ENCODE assay signal across 15 mouse cellular contexts in the genomic region with DNA sequence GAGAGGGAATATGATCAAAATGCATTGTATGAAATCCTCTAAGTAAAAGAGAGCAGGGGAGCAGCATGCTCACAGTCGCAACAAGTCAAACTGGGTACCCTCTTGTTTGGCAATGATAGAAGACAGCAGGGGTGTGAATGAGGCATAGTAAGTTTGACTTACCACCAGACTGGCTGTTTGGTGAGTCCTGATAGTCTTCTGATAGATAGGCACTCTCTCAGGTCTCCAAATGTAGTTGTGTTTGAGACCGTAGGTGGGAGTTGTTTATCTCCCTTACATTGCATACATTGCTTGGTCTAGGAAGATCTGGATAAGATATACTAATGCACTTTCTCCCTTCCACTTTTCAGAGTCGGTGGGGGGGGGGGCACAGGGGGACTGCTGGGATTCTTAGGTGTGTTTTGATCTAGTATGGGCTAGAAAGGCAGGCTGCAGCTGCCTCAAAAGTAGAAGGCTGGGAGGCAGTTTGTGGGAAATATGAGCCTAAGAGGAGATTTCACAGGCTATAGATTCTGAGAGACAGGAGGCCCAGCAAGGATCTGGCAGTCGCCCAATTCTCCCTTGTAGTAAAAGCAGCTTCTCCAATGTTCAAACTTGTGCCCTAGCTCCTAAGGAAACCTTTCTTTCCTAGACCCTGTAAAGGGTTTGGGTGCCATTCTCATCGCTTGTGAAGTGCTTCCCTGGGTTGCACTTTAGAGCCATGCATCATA. TPM values are rescaled to one million over a fixed set of nuclear protein-coding genes. Genes with fewer than 3 reads are reported as not detected.
A peak's percentile ranks its signal among the peaks of the same experiment; 100 is the strongest.
DNase-seq lines count a peak whose midpoint lies in the region; ATAC-seq and TF ChIP-seq lines count a peak whose summit lies in the region.
"Had no signal": no experiment of that assay in that cellular context is flagged by ENCODE, and none has a peak within 500 bp of the region (broad histone marks: within the 10 kb centered on the region; RNA-seq: fewer than 3 reads in every experiment).

No protein-coding gene starts in this region.

- H3K9ac ChIP-seq in intestine, embryonic 14.5 days (ENCODE audit: low read length): no peak overlapping the region
- no peak overlapping the region for H3K9ac ChIP-seq in intestine, embryonic 15.5 days
- no peak overlapping the region for H3K9ac ChIP-seq in embryonic facial prominence, embryonic 13.5 days
- H3K9ac ChIP-seq in liver, postnatal 0 days (replicated peaks): no peak overlapping the region
- H3K9ac ChIP-seq: midbrain, embryonic 13.5 days; neural tube, embryonic 15.5 days had no signal

- no peaks in the 10 kb centered on the region for H3K9me3 ChIP-seq in intestine, embryonic 14.5 days (ENCODE audit: control insufficient read depth, low read length)
- H3K9me3 ChIP-seq in intestine, embryonic 15.5 days: no peaks in the 10 kb centered on the region
- H3K9me3 ChIP-seq in embryonic facial prominence, embryonic 13.5 days: no peaks in the 10 kb centered on the region
- H3K9me3 ChIP-seq in liver, postnatal 0 days (ENCODE audit: low read length): no peaks in the 10 kb centered on the region
- H3K9me3 ChIP-seq: midbrain, embryonic 13.5 days; neural tube, embryonic 15.5 days had no signal

- ATAC-seq in intestine, embryonic 14.5 days (replicated peaks; ENCODE audit: low FRiP score, low TSS enrichment, low read depth): no peak
- no peak for ATAC-seq in intestine, embryonic 15.5 days
- no peak for ATAC-seq in embryonic facial prominence, embryonic 13.5 days (ENCODE audit: insufficient number of reproducible peaks, insufficient read depth, low FRiP score, low TSS enrichment, low read depth)
- ATAC-seq in liver, postnatal 0 days: no peak
- ATAC-seq: midbrain, embryonic 13.5 days had no signal

- H3K36me3 ChIP-seq in intestine, embryonic 14.5 days (ENCODE audit: control insufficient read depth, insufficient read depth, low read length): no peaks in the 10 kb centered on the region
- no peaks in the 10 kb centered on the region for H3K36me3 ChIP-seq in intestine, embryonic 15.5 days
- H3K36me3 ChIP-seq in embryonic facial prominence, embryonic 13.5 days: no peaks in the 10 kb centered on the region
- no peaks in the 10 kb centered on the region for H3K36me3 ChIP-seq in liver, postnatal 0 days (replicated peaks; ENCODE audit: insufficient read depth, low read length)
- H3K36me3 ChIP-seq: midbrain, embryonic 13.5 days; neural tube, embryonic 15.5 days had no signal

- H3K27ac ChIP-seq in intestine, embryonic 14.5 days (ENCODE audit: low read depth): no peak overlapping the region
- no peak overlapping the region for H3K27ac ChIP-seq in intestine, embryonic 15.5 days
- peak overlapping the region; percentile 4; the same call in 1 of the 2 replicates for H3K27ac ChIP-seq in embryonic facial prominence, embryonic 13.5 days
- H3K27ac ChIP-seq in liver, postnatal 0 days (ENCODE audit: low read depth): no peak overlapping the region
- H3K27ac ChIP-seq: midbrain, embryonic 13.5 days; neural tube, embryonic 15.5 days had no signal

- H3K4me1 ChIP-seq in intestine, embryonic 14.5 days (replicated peaks; ENCODE audit: control insufficient read depth, insufficient read depth, low read length): no peaks in the 10 kb centered on the region
- H3K4me1 ChIP-seq in intestine, embryonic 15.5 days (replicated peaks): no peaks in the 10 kb centered on the region
- H3K4me1 ChIP-seq in embryonic facial prominence, embryonic 13.5 days: no peaks in the 10 kb centered on the region
- peaks cover 4% of the 10 kb centered on the region; the same call in 1 of the 2 replicates for H3K4me1 ChIP-seq in liver, postnatal 0 days (ENCODE audit: insufficient read depth)
- H3K4me1 ChIP-seq: midbrain, embryonic 13.5 days; neural tube, embryonic 15.5 days had no signal

- H3K4me3 ChIP-seq in intestine, embryonic 14.5 days (ENCODE audit: low read depth, low read length): no peak overlapping the region
- no peak overlapping the region for H3K4me3 ChIP-seq in intestine, embryonic 15.5 days (replicated peaks)
- no peak overlapping the region for H3K4me3 ChIP-seq in embryonic facial prominence, embryonic 13.5 days
- H3K4me3 ChIP-seq in liver, postnatal 0 days (ENCODE audit: low read depth, low read length): no peak overlapping the region
- H3K4me3 ChIP-seq: erythroblast, embryonic 14.5 days; midbrain, embryonic 13.5 days; neural tube, embryonic 15.5 days had no signal

- no peaks in the 10 kb centered on the region for H3K27me3 ChIP-seq in intestine, embryonic 14.5 days (replicated peaks; ENCODE audit: control insufficient read depth, insufficient read depth, low read length)
- no peaks in the 10 kb centered on the region for H3K27me3 ChIP-seq in intestine, embryonic 15.5 days (replicated peaks)
- no peaks in the 10 kb centered on the region for H3K27me3 ChIP-seq in embryonic facial prominence, embryonic 13.5 days
- no peaks in the 10 kb centered on the region for H3K27me3 ChIP-seq in liver, postnatal 0 days (ENCODE audit: insufficient read depth, low read length)
- H3K27me3 ChIP-seq: CH12.LX; midbrain, embryonic 13.5 days; neural tube, embryonic 15.5 days had no signal

- no peak overlapping the region for H3K4me2 ChIP-seq in intestine, embryonic 14.5 days (ENCODE audit: low read length)
- no peak overlapping the region for H3K4me2 ChIP-seq in intestine, embryonic 15.5 days (replicated peaks)
- no peak overlapping the region for H3K4me2 ChIP-seq in embryonic facial prominence, embryonic 13.5 days
- H3K4me2 ChIP-seq in liver, postnatal 0 days (ENCODE audit: low read depth, low read length): no peak overlapping the region
- H3K4me2 ChIP-seq: midbrain, embryonic 13.5 days; neural tube, embryonic 15.5 days had no signal

- TF ChIP-seq EP300 in liver, postnatal 0 days (IDR thresholded peaks at IDR 0.05; ENCODE audit: low read depth): no peak

- peak; percentile 49 for DNase-seq in intestine, embryonic 14.5 days (ENCODE audit: low spot score)
- peak; percentile 20 for DNase-seq in right cerebral cortex, postnatal 14 days
- no peak for DNase-seq in right cerebral cortex, postnatal 25 days
- DNase-seq in liver, postnatal 0 days: peak; percentile 11
- no peak for DNase-seq in layer of hippocampus, adult 9-10 months (ENCODE audit: low spot score)
- DNase-seq in layer of hippocampus, postnatal 10 days (ENCODE audit: low spot score in 2 of 2): no peak
- DNase-seq: cerebellum, adult 9-10 months; heart, postnatal 36 days; kidney, adult 9 months had no signal

- 36% methylated on average over 5 of the region's 5 CpGs for WGBS in intestine, embryonic 14.5 days
- 48% methylated on average over 5 of the region's 5 CpGs for WGBS in intestine, embryonic 15.5 days
- 52% methylated on average over 5 of the region's 5 CpGs for WGBS in embryonic facial prominence, embryonic 13.5 days
- 51% methylated on average over 5 of the region's 5 CpGs for WGBS in liver, postnatal 0 days (ENCODE audit: insufficient replicate concordance)

- no peak for TF ChIP-seq CTCF in liver, postnatal 0 days (IDR thresholded peaks at IDR 0.05; ENCODE audit: low read depth)

RNA-seq across cellular contexts. Expression of a gene that starts 7.0 kb away (rescaled TPM):
- polyA plus RNA-seq in intestine, embryonic 14.5 days (2014; fragmentation: Nextera tagmentation; extraction: Ambion mirVana): 86.0 and 86.4 TPM in 2 replicates
- 95.2 and 104 TPM in 2 replicates for polyA plus RNA-seq in intestine, embryonic 15.5 days (2015; fragmentation: Nextera tagmentation; extraction: Ambion mirVana)
- 96.1 and 96.7 TPM in 2 replicates for polyA plus RNA-seq in embryonic facial prominence, embryonic 13.5 days (2015; fragmentation: Nextera tagmentation; extraction: Ambion mirVana)
- 49.6 and 50.5 TPM in 2 replicates for polyA plus RNA-seq in liver, postnatal 0 days (2015; fragmentation: Nextera tagmentation; extraction: Ambion mirVana)
- 100 to 1,000 TPM in 1 of 2 experiments, 10 to 100 TPM in 1; 95.1 to 107 TPM for total RNA-seq in layer of hippocampus, postnatal 10 days (2021)

RNA-seq across cellular contexts. Expression of a gene that starts 17.3 kb away (rescaled TPM):
- 38.3 and 39.0 TPM in 2 replicates for polyA plus RNA-seq in intestine, embryonic 14.5 days (2014; fragmentation: Nextera tagmentation; extraction: Ambion mirVana)
- 24.7 and 29.3 TPM in 2 replicates for polyA plus RNA-seq in intestine, embryonic 15.5 days (2015; fragmentation: Nextera tagmentation; extraction: Ambion mirVana)
- polyA plus RNA-seq in embryonic facial prominence, embryonic 13.5 days (2015; fragmentation: Nextera tagmentation; extraction: Ambion mirVana): 34.1 and 35.6 TPM in 2 replicates
- polyA plus RNA-seq in liver, postnatal 0 days (2015; fragmentation: Nextera tagmentation; extraction: Ambion mirVana): 6.3 and 7.2 TPM in 2 replicates
- total RNA-seq in layer of hippocampus, postnatal 10 days (2021): 10 to 100 TPM; 40.1 to 42.0 TPM

RNA-seq across cellular contexts. Expression of a gene that starts 41.6 kb away (rescaled TPM):
- 42.0 and 46.4 TPM in 2 replicates for polyA plus RNA-seq in intestine, embryonic 14.5 days (2014; fragmentation: Nextera tagmentation; extraction: Ambion mirVana)
- 57.8 and 60.9 TPM in 2 replicates for polyA plus RNA-seq in intestine, embryonic 15.5 days (2015; fragmentation: Nextera tagmentation; extraction: Ambion mirVana)
- polyA plus RNA-seq in embryonic facial prominence, embryonic 13.5 days (2015; fragmentation: Nextera tagmentation; extraction: Ambion mirVana): 24.9 and 26.5 TPM in 2 replicates
- polyA plus RNA-seq in liver, postnatal 0 days (2015; fragmentation: Nextera tagmentation; extraction: Ambion mirVana): 14.2 and 14.8 TPM in 2 replicates
- 10 to 100 TPM; 15.2 to 17.3 TPM for total RNA-seq in layer of hippocampus, postnatal 10 days (2021)

Comparison
In these comparisons a context has a peak if more than half of its experiments do, and no peak if none do; other contexts are left out.
1. DNase-seq: peak in intestine, embryonic 14.5 days (single experiment), right cerebral cortex, postnatal 14 days (single experiment) and liver, postnatal 0 days (single experiment); none in right cerebral cortex, postnatal 25 days (single experiment), layer of hippocampus, adult 9-10 months (single experiment) and layer of hippocampus, postnatal 10 days (0 of 2).